Mouse (Mus musculus) erythroblast, embryonic 14.5 days (primary cell): ENCODE measurements at regions not wholly inside any gene's neighbourhood (a gene's known extent, or its start where the extent isn't known, plus 50 kb on each side); places are given as distances from the start of the nearest gene placed in this dataset.

Experiments
- GATA1 ChIP-seq: IDR thresholded peaks from 2 replicates; pipeline ENCODE4 v1.6.1; 2012; ENCODE audit warnings: low read length, inconsistent platforms, mixed read lengths
- TAL1 ChIP-seq: IDR thresholded peaks from 3 replicates; pipeline ENCODE4 v1.6.1; 2012; ENCODE audit warnings: low read length, inconsistent platforms, mixed read lengths

GRCm38 (mm10) chr16:30883490-30884188 is 197.6 kb downstream of the Xxylt1 start:
- no peak for TF ChIP-seq GATA1
- TF ChIP-seq TAL1, result no peak
